Mouse (Mus musculus) kidney, postnatal 36 days (tissue): Measurements from ENCODE around the gene Olfr12.

Source experiments
- DNase-seq, 2 experiments: peaks; one replicate each; pipeline ENCODE4 v3.0.0; 2021 to 2022; ENCODE audit warnings: mixed read lengths in 2 of 2

Gene Olfr12

GRCm38 (mm10) chr1:92617488-92617887 is at the start of gene Olfr12:
TSS of gene Olfr12 (plus strand) at chr1:92617788.
- no peak for DNase-seq

DNA sequence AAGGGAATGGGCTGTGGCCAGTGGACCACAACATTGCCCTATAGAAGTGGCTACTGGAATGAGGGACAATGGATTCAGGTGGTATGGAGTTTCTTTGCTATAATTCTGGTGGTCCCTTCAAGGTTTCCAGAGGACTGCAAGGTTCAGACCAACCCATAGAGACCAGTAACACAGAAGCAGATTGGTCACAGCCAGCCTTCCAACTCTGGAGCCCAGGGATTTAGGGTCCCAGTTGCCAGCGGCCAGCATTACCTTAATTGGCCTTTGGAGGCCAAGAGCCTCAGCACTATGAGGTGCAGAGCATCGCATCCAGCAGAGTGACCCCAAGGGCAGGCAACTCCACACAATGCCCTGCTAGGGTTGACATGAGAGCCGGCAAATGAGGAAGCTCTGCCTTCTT is 46.6 kb upstream of the Olfr12 start, which contains the start of gene Olfr1413:
Gene Olfr1413 (plus strand): TSS at position 301 of the 400 bp plus-strand sequence.
- DNase-seq = no peak

DNA sequence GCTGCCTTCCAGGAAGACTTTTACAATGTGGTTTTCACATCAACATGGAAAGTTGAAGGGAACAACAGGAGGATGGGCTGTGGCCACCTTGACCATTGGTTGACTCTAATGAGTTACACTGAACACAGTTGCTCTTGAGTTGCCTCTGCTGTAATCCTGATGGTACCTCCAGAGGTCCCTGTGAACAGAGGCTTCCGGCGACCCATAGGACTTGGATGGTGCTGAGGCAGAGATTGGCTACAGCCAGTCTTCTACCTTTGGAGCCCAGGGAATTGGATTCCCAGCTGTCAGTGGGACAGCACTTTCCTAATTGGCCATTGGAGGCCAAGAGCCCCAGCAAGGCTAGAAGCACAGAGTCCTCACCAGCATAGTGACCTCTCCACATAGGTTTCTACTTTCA is 32.1 kb upstream of the Olfr12 start, which contains the start of gene Olfr1412:
Gene Olfr1412 (plus strand): TSS at position 301 of the 400 bp plus-strand sequence.
- DNase-seq = no peak

- no peak for DNase-seq
These were observed 23.5 kb upstream of the Olfr12 start, which contains the start of gene Olfr1411 for GRCm38 (mm10) chr1:92594111-92594510. TSS of gene Olfr1411 (plus strand) at chr1:92594411.

GRCm38 (mm10) chr1:92596019-92596418 is 21.6 kb upstream of the Olfr12 start:
- no peak for DNase-seq

DNA sequence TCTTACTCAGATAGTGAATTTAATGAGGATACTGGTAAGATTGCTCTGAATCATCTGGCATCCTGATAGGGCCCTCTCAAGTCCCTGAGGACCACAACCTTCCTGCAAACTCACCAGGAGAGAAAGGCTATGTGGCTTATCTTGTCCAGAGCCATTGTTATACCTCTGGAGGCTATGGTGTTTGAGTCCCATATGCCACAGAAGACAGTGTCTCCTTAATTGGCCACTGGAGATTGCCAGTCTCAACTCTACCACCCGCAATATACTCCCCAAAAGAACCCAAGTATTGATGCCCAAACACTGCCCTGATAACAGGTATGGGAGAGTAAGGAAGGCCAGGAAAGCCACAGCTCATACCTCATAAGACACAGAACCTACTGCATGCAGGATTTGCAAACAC is 12.1 kb upstream of the Olfr12 start, which contains the start of gene Olfr1410:
Gene Olfr1410 (plus strand): TSS at position 301 of the 400 bp plus-strand sequence.
- DNase-seq = no peak

DNA sequence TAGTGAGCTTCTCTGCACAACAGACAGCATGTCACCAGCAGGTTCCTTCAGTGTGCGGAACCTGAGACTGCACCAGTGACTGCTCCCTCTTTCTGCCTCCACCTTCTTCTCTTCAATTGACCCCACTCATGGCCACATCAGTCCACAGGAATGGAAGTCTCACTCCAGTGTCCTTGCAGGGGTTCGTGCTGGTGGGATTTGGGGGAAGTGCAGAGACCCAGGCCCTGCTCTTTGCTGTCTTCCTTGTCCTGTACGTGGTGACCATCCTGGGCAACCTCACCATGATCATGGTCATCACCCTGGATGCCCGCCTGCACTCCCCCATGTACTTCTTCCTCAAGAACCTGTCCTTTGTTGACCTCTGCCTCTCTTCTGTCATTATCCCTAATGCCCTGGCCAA is 9.9 kb upstream of the Olfr12 start:
- no peak for DNase-seq

DNA sequence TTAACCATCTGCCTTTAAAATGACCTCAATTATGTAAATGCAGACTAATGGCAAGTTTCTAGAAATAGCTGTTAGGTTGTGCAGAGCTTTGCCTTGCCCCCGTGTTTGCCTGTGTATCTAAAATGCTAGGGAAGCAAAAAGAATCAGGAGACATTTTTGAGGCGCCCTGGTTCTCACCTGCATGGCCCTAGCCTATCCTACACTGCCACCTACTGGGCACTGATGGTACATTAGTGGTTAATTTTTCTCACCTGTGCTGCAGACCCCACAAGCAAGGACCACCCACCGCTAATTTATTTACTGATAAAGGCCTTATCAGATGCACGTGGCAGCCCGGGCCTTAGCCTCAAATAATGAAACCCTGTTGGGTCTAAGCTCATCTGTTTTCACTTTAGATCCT is 6.6 kb upstream of the Olfr12 start:
- DNase-seq = peak; percentile 50 to 78

GRCm38 (mm10) chr1:92613175-92613574 is 4.4 kb upstream of the Olfr12 start:
- DNase-seq = no peak

DNA sequence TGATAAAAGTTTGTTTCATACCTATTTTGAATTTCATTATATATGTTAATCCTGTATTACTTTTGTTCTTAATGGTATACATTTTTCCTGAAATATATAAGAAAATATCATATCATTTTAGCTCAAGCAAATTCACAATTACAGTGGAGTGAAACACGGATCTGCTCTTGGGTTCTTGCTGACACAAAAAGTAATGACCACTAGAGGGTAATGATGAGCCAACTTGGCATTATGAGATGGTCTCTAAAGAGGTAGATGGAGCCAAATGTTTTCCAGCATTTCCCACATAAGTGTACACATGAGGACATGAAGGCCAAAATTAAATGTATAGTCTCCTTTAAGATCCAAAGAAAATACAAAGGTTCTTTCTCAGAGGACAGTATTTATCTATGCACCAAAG is 3.1 kb upstream of the Olfr12 start:
- DNase-seq = peak in 1 of 2 experiments; percentile 25

- DNase-seq = no peak
These were observed 1.5 kb upstream of the Olfr12 start for GRCm38 (mm10) chr1:92616046-92616445.

DNA sequence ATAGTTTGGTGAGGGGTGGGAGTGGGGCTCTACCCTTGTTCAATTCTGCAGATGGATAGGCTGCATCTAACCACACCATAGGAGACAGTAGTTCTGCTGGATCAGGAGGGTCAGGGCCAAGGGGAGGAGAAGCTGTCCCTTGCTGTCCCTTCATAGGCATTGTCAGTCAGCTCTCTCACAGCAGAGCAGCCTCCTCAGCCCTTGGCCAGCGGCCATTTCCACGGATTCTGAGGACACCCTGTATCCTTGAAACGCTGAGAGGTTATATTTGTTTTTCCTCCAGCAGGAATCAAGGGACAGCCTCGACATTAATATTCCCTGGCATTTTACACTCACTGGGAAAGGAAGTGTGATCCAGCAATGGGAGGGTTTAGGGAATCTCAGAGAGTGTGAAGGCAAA is 772 bp downstream of the Olfr12 start:
- DNase-seq = no peak

DNA sequence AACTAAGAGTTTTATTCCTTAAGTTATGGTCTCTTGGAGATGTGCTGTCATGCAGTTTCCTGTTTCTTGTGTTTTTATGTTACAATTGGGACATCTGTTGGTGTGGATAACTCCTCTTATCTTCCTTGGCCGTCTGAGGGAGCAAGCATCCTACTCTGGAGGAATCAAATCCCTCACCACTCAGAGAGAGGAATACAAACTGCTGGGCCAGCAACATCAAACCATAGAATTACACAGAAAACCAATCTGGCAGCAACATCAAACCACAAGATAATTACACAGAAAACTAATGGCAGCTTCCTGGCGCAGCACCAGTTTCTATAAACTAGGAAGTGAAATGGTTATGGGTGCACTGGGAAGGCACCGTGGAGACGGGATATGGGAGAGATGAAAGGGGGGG is 10.6 kb downstream of the Olfr12 start:
- no peak for DNase-seq

GRCm38 (mm10) chr1:92632196-92632595 is 14.6 kb downstream of the Olfr12 start:
- no peak for DNase-seq

DNA sequence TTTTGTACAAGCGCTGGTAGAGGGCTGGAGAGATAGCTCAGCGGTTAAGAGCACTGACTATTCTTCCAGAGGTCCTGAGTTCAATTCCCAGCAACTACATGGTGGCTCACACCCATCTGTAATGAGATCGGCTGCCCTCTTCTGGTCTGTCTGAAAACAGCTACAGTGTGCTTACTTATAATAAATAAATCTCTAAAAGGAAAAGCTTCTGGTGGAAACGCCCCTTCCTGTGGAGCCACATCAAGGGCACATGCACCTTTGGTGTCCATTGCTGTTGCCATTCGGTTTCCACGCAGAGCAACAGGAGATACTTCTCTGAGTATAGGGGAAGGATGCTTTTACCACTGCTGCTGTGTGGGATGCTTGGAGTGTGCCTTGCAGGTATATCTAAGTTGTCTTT is 15.4 kb downstream of the Olfr12 start:
- DNase-seq = no peak

DNA sequence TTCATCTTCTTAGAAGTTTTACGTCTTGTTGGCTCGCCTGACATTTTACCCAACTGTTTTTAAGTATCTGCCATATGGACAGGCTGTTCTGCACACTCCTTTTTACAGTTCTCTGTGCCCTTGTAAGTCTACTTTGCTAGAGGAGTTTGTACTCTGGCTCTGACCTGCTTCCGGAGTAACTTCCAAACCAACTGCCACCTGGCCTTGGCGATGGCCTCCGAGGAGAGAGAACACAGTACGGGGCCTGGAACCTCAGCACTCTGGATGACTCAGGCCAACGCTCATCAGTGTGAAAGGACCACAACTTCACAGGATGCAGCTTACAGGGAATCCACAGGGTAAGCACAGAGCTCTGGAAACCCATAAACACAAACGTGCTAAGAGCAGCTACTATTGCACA is 16.1 kb downstream of the Olfr12 start:
- no peak for DNase-seq

GRCm38 (mm10) chr1:92634569-92634968 is 17.0 kb downstream of the Olfr12 start:
- DNase-seq = no peak

- DNase-seq = no peak
These were observed 17.5 kb downstream of the Olfr12 start for GRCm38 (mm10) chr1:92634976-92635599.

DNA sequence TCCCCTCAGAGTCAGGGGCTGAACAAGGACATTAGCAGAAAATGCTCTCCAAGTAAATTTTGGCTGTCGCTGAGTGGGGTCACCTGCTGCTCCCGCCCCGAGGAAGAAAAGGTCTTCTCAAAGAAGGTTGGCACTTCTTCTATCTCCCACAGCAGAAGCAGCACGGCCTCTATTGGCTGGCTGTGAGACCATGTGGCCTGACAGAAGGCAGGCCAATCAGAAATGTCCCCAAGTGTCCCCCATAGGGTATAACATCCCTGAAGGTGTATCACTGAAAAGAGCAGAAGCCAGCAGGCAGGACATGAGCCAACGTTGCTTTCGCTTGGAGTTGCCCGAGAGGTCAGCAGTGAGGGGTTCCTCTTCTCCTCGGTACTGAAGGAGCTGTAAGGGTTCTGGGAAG is 18.4 kb downstream of the Olfr12 start:
- DNase-seq = no peak

DNA sequence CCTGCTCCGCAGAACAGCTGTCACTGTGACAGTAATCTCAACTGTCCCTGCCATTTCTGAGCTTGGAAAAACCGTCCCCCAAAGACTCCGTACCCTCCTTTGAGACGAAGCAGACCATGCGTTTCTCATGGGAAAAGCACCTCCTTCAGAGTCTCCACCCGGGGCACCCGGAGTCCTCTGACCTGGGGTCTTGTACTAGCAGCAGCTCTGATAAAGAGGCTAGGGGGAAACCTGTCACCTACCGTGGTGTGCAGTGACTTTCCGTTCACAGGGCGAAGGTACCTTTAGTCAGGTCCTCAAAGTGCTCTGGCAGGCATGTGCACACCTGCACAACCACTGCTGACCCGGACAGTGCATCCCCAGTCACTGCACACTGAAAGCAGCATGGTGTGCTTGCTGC is 19.1 kb downstream of the Olfr12 start:
- no peak for DNase-seq

DNA sequence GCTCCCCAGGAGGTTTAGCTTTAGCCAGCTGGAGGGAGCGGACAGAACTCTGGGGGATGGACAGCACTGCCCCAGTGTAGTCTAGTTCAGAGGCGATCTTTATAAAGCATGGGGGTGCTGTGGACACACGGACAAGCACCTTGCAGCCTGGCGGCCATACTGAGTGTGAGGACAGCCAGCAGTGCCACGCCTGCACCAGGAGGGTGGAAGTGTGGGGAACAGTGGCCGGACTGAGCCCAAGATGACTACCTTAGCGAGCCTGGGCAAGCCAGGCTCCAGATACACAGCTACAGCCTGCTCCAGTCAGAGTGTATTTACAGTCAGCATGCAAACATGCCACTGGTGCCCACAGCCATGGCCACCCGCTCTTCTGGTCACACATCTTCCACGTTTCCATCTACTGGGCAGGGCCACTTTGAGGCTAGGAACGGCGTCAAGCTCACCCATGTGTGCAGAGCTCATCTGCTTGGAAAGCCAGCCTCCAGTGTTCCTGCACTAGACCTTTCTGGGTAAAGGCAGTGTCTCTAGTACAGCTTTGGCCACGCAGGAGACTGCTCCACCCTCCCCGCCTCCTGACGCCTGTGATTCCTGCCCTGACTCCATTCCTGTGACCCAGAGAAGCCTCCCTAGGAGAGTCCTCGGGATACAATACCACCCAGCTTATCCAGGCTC is 20.0 kb downstream of the Olfr12 start:
- no peak for DNase-seq

- DNase-seq = no peak
These were observed 20.6 kb downstream of the Olfr12 start for GRCm38 (mm10) chr1:92638181-92638580.

- DNase-seq = no peak
These were observed 21.1 kb downstream of the Olfr12 start for GRCm38 (mm10) chr1:92638736-92639135.

GRCm38 (mm10) chr1:92640393-92640792 is 22.8 kb downstream of the Olfr12 start:
- DNase-seq = no peak
